Mouse (Mus musculus) forebrain, embryonic 11.5 days (tissue): ENCODE data around the gene Cntnap2. TPM values are rescaled to one million over a fixed set of nuclear protein-coding genes. Genes with fewer than 3 reads are reported as not detected.

Experiments used
- ATAC-seq: fragments of 200-750 bp; cut with Nextera tagmentation; replicated peaks from 2 replicates; pipeline ENCODE4 v1.8.0; 2017; ENCODE audit warnings: moderate TSS enrichment; ENCODE audit not compliant: low FRiP score
- DNase-seq: peaks from one replicate; pipeline ENCODE4 v3.0.0-alpha.2; 2017; ENCODE audit warnings: low spot score
- H3K27ac ChIP-seq: fragments of 300-500 bp; sonication (generic); 2 replicates; pipeline ENCODE4 v1.5.1; 2014; ENCODE audit warnings: low read depth, low read length
- H3K27me3 ChIP-seq: fragments of 300-500 bp; sonication (generic); 2 replicates; pipeline ENCODE4 v1.6.1; 2014; ENCODE audit warnings: mild to moderate bottlenecking, low read length, mixed read lengths; ENCODE audit not compliant: control insufficient read depth, insufficient read depth
- H3K36me3 ChIP-seq: fragments of 300-500 bp; sonication (generic); 2 replicates; pipeline ENCODE4 v1.6.1; 2014; ENCODE audit warnings: mild to moderate bottlenecking, low read length, moderate library complexity, mixed read lengths; ENCODE audit not compliant: control insufficient read depth, insufficient read depth
- H3K4me1 ChIP-seq: fragments of 300-500 bp; sonication (generic); replicated peaks from 2 replicates; pipeline ENCODE4 v1.6.1; 2014; ENCODE audit warnings: low read length, mixed read lengths; ENCODE audit not compliant: control insufficient read depth, insufficient read depth
- H3K4me2 ChIP-seq: fragments of 300-500 bp; sonication (generic); 2 replicates; pipeline ENCODE4 v1.6.1; 2014; ENCODE audit warnings: low read depth, mild to moderate bottlenecking, low read length, moderate library complexity, mixed read lengths; ENCODE audit not compliant: severe bottlenecking
- H3K4me3 ChIP-seq: fragments of 300-500 bp; sonication (generic); 2 replicates; pipeline ENCODE4 v1.5.1; 2014; ENCODE audit warnings: low read depth, low read length
- H3K9ac ChIP-seq: fragments of 300-500 bp; sonication (generic); 2 replicates; pipeline ENCODE4 v1.6.1; 2014; ENCODE audit warnings: low read length
- H3K9me3 ChIP-seq: fragments of 300-500 bp; sonication (generic); 2 replicates; pipeline ENCODE4 v1.6.1; 2016; ENCODE audit warnings: low read length, mixed read lengths; ENCODE audit not compliant: control insufficient read depth
- WGBS: fragments of 180-500 bp; shearing (Covaris S2); extraction: QIAGEN DNeasy Blood & Tissue Kit; methylation state at CpG from one replicate; pipeline ENCODE4 v1.1.7; 2014; 5-methylcytosine and 5-hydroxymethylcytosine counted together
- polyA plus RNA-seq: library from polyadenylated mRNA; unstranded; fragments of >200 nt; fragmentation: Nextera tagmentation; extraction: Ambion mirVana; gene quantifications from 2 replicates; pipeline ENCODE4 v1.2.1, GENCODE M21; 2014

Gene Cntnap2
- polyA plus RNA-seq, 1 experiment from 2014 or later = 69.6 TPM

GRCm38 (mm10) chr6:45381126-45381525 is 322.0 kb downstream of the Cntnap2 start:
- Histone ChIP-seq H3K9me3 (no peaks in the 10 kb centered on the region), H3K4me3 (no peak overlapping the region), H3K4me1 (no peaks in the 10 kb centered on the region), H3K36me3 (no peaks in the 10 kb centered on the region), H3K9ac (no peak overlapping the region), H3K27me3 (no peaks in the 10 kb centered on the region), H3K4me2 (no peak overlapping the region), H3K27ac (no peak overlapping the region)
- DNase-seq (no peak), ATAC-seq (no peak)
- WGBS = 80% methylated on average over 7 of the region's 7 CpGs

GRCm38 (mm10) chr6:45389034-45389433 is 329.9 kb downstream of the Cntnap2 start:
- whole genome bisulfite sequencing = 58% methylated on average over 1 of the region's 1 CpGs
- no peak overlapping the region for H3K27ac ChIP-seq

GRCm38 (mm10) chr6:45413629-45414028 is 354.5 kb downstream of the Cntnap2 start:
- DNase-seq (no peak), ATAC-seq (no peak)
- Histone ChIP-seq H3K9ac (no peak overlapping the region), H3K4me3 (no peak overlapping the region), H3K4me1 (no peaks in the 10 kb centered on the region), H3K4me2 (no peak overlapping the region), H3K9me3 (no peaks in the 10 kb centered on the region), H3K27me3 (no peaks in the 10 kb centered on the region), H3K36me3 (no peaks in the 10 kb centered on the region), H3K27ac (no peak overlapping the region)
- WGBS = 86% methylated on average over 2 of the region's 2 CpGs

More at GRCm38 (mm10) chr6:45389034-45389433, 329.9 kb downstream of the Cntnap2 start:
- no peaks in the 10 kb centered on the region for H3K36me3 ChIP-seq
- H3K4me3 ChIP-seq = no peak overlapping the region
- DNase-seq = no peak
- no peak for ATAC-seq
- H3K9ac ChIP-seq = no peak overlapping the region
- H3K9me3 ChIP-seq = no peaks in the 10 kb centered on the region
- H3K27me3 ChIP-seq = no peaks in the 10 kb centered on the region
- no peak overlapping the region for H3K4me2 ChIP-seq
- no peaks in the 10 kb centered on the region for H3K4me1 ChIP-seq

GRCm38 (mm10) chr6:45455424-45455823 is 396.3 kb downstream of the Cntnap2 start:
- H3K9me3 ChIP-seq = no peaks in the 10 kb centered on the region
- no peak overlapping the region for H3K4me3 ChIP-seq
- no peak overlapping the region for H3K9ac ChIP-seq
- no peak for DNase-seq
- H3K4me1 ChIP-seq = no peaks in the 10 kb centered on the region
- ATAC-seq = no peak
- WGBS = 97% methylated on average over 1 of the region's 1 CpGs
- no peaks in the 10 kb centered on the region for H3K27me3 ChIP-seq
- no peak overlapping the region for H3K27ac ChIP-seq
- H3K36me3 ChIP-seq = no peaks in the 10 kb centered on the region
- H3K4me2 ChIP-seq = no peak overlapping the region

- 79% methylated on average over 3 of the region's 3 CpGs for WGBS
- no peaks in the 10 kb centered on the region for H3K4me1 ChIP-seq
Measured at GRCm38 (mm10) chr6:45518221-45518620, 459.1 kb downstream of the Cntnap2 start.

GRCm38 (mm10) chr6:45536999-45537398 is 477.8 kb downstream of the Cntnap2 start:
- no peak overlapping the region for H3K4me2 ChIP-seq
- no peaks in the 10 kb centered on the region for H3K27me3 ChIP-seq
- 73% methylated on average over 2 of the region's 2 CpGs for WGBS
- no peaks in the 10 kb centered on the region for H3K36me3 ChIP-seq
- H3K27ac ChIP-seq = no peak overlapping the region
- H3K9ac ChIP-seq = no peak overlapping the region
- DNase-seq (no peak), ATAC-seq (no peak)
- H3K4me3 ChIP-seq = no peak overlapping the region
- H3K4me1 ChIP-seq = no peaks in the 10 kb centered on the region
- H3K9me3 ChIP-seq = no peaks in the 10 kb centered on the region

More at GRCm38 (mm10) chr6:45518221-45518620, 459.1 kb downstream of the Cntnap2 start:
- H3K9me3 ChIP-seq = no peaks in the 10 kb centered on the region
- no peaks in the 10 kb centered on the region for H3K27me3 ChIP-seq
- no peak overlapping the region for H3K4me3 ChIP-seq
- no peak overlapping the region for H3K27ac ChIP-seq
- ATAC-seq = no peak
- no peak overlapping the region for H3K4me2 ChIP-seq
- H3K36me3 ChIP-seq = no peaks in the 10 kb centered on the region
- no peak overlapping the region for H3K9ac ChIP-seq
- no peak for DNase-seq

GRCm38 (mm10) chr6:45544319-45544875 is 485.2 kb downstream of the Cntnap2 start:
- DNase-seq = no peak
- ATAC-seq = no peak
- H3K9me3 ChIP-seq = no peaks in the 10 kb centered on the region

GRCm38 (mm10) chr6:45559724-45560123 is 500.6 kb downstream of the Cntnap2 start:
- no peaks in the 10 kb centered on the region for H3K4me1 ChIP-seq
- DNase-seq (no peak), ATAC-seq (no peak)
- H3K27me3 ChIP-seq = no peaks in the 10 kb centered on the region
- no peak overlapping the region for H3K4me2 ChIP-seq
- H3K36me3 ChIP-seq = no peaks in the 10 kb centered on the region
- no peak overlapping the region for H3K4me3 ChIP-seq
- 86% methylated on average over 1 of the region's 1 CpGs for WGBS
- H3K9me3 ChIP-seq = no peaks in the 10 kb centered on the region
- no peak overlapping the region for H3K27ac ChIP-seq
- H3K9ac ChIP-seq = no peak overlapping the region

More at GRCm38 (mm10) chr6:45544319-45544875, 485.2 kb downstream of the Cntnap2 start:
- H3K27ac ChIP-seq = no peak overlapping the region
- no peaks in the 10 kb centered on the region for H3K4me1 ChIP-seq
- no peak overlapping the region for H3K9ac ChIP-seq
- no peaks in the 10 kb centered on the region for H3K27me3 ChIP-seq
- 66% methylated on average over 7 of the region's 7 CpGs for WGBS
- H3K36me3 ChIP-seq = no peaks in the 10 kb centered on the region
- H3K4me2 ChIP-seq = no peak overlapping the region
- no peak overlapping the region for H3K4me3 ChIP-seq

GRCm38 (mm10) chr6:45584467-45585094 is 525.4 kb downstream of the Cntnap2 start:
- 79% methylated on average over 6 of the region's 6 CpGs for WGBS
- H3K9ac ChIP-seq = no peak overlapping the region
- ATAC-seq = no peak

More at GRCm38 (mm10) chr6:45584467-45585094, 525.4 kb downstream of the Cntnap2 start:
- Histone ChIP-seq H3K27me3 (no peaks in the 10 kb centered on the region), H3K4me3 (no peak overlapping the region), H3K27ac (no peak overlapping the region), H3K9me3 (no peaks in the 10 kb centered on the region), H3K36me3 (no peaks in the 10 kb centered on the region), H3K4me2 (no peak overlapping the region), H3K4me1 (no peaks in the 10 kb centered on the region)
- DNase-seq = no peak
